ENCODE assay signal across 9 mouse cellular contexts in the genomic region with DNA sequence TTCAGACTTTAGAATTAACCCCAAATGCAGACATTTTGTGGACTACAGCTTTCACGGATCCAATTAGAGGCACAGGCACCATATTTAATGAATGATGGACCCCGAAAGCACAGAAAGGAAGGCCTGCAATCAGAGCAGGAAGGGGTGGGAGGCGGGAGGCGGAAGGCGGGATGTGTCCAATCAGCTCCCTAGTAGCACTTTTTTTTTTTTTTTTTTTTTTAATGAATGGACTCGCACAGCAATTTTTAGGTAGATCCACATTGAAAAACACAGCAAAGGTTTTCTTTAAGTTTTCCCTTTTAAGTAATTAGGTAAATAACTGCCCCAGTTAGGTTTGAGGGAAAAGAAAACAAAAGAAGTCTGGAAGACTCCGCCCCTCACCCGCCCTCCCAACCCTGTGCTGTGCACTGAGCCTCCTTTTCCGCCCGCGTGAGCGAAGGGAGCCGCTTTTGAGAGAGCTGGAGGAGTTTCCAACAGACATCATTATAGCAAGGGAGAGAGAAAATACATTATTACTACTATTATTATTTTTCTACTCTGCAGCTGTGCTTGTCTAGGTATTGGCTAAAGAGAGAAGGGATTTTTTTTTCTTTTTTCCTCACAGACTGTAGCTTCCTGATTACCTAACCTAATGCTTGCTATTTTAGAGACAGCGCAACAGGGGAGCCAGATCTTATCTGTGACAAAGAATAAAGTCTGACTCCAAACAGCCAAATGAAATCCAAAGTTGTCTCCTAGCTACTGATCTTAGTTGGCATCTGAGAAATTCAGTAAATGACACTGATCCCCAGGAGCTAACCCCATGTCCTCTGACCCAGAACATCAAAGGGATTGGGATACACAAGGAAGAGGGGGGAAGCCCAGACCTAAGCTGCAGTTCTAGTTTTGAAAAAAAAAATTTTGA.
A peak's percentile ranks its signal among the peaks of the same experiment; 100 is the strongest.
DNase-seq lines count a peak whose midpoint lies in the region; ATAC-seq and TF ChIP-seq lines count a peak whose summit lies in the region.
"Had no signal": no experiment of that assay in that cellular context is flagged by ENCODE, and none has a peak within 500 bp of the region (broad histone marks: within the 10 kb centered on the region; RNA-seq: fewer than 3 reads in every experiment).

No protein-coding gene starts in this region.

- H3K27me3 ChIP-seq in heart, embryonic 16.5 days (ENCODE audit: control insufficient read depth, insufficient read depth, low read length) = no peaks in the 10 kb centered on the region
- no peaks in the 10 kb centered on the region for H3K27me3 ChIP-seq in liver, embryonic 12.5 days (replicated peaks)

- intact Hi-C loops in gastrocnemius, adult 2 months (cut with DNase I) = no loop called here

- no peak for TF ChIP-seq CTCF in gastrocnemius, adult 2 months (IDR thresholded peaks at IDR 0.05)

- peak overlapping the region; percentile 57 for H3K4me3 ChIP-seq in gastrocnemius, adult 2 months
- peak overlapping the region; percentile 42 for H3K4me3 ChIP-seq in heart, embryonic 16.5 days (ENCODE audit: low read length)
- no peak overlapping the region for H3K4me3 ChIP-seq in liver, embryonic 12.5 days

- H3K4me2 ChIP-seq in heart, embryonic 16.5 days (ENCODE audit: low read depth, low read length) = peak overlapping the region; percentile 60
- H3K4me2 ChIP-seq in liver, embryonic 12.5 days = peak overlapping the region; percentile 38

- H3K9me3 ChIP-seq in heart, embryonic 16.5 days (replicated peaks; ENCODE audit: control insufficient read depth, low read length) = no peaks in the 10 kb centered on the region
- no peaks in the 10 kb centered on the region for H3K9me3 ChIP-seq in liver, embryonic 12.5 days (replicated peaks)

- H3K4me1 ChIP-seq in heart, embryonic 16.5 days (ENCODE audit: control insufficient read depth, insufficient read depth, low read length) = peaks cover 3% of the 10 kb centered on the region; the same call in 1 of the 2 replicates
- no peaks in the 10 kb centered on the region for H3K4me1 ChIP-seq in liver, embryonic 12.5 days

- H3K36me3 ChIP-seq in heart, embryonic 16.5 days (ENCODE audit: control insufficient read depth, insufficient read depth) = no peaks in the 10 kb centered on the region
- H3K36me3 ChIP-seq in liver, embryonic 12.5 days = no peaks in the 10 kb centered on the region
- H3K36me3 ChIP-seq: G1E had no signal

- no peak overlapping the region for H3K27ac ChIP-seq in gastrocnemius, adult 2 months
- no peak overlapping the region for H3K27ac ChIP-seq in heart, embryonic 16.5 days (ENCODE audit: low read length)
- H3K27ac ChIP-seq in liver, embryonic 12.5 days = no peak overlapping the region

- DNase-seq in gastrocnemius, adult 2 months = no peak
- no peak for DNase-seq in gastrocnemius, adult 8-10 months (ENCODE audit: low spot score in 2 of 2)
- DNase-seq in cerebellum, postnatal 14 days = peak; percentile 44 to 53
- peak; percentile 68 for DNase-seq in retina, postnatal 1 day
- no peak for DNase-seq in layer of hippocampus, postnatal 36 days

- H3K9ac ChIP-seq in heart, embryonic 16.5 days (ENCODE audit: low read length) = peak overlapping the region; percentile 52
- no peak overlapping the region for H3K9ac ChIP-seq in liver, embryonic 12.5 days

- 30% methylated on average over 14 of the region's 14 CpGs for WGBS in heart, embryonic 16.5 days
- 18% methylated on average over 14 of the region's 14 CpGs for WGBS in liver, embryonic 12.5 days (ENCODE audit: insufficient replicate concordance)

- peak; percentile 73; the same call in 1 of the 2 replicates for ATAC-seq in heart, embryonic 16.5 days (replicated peaks; ENCODE audit: extremely low read depth, insufficient read depth, low FRiP score)
- ATAC-seq in liver, embryonic 12.5 days = no peak
- ATAC-seq in monocyte, adult 5-6 weeks (replicated peaks; ENCODE audit: insufficient number of reproducible peaks, low FRiP score, low TSS enrichment, poor library complexity, severe bottlenecking) = no peak

Comparison
In these comparisons a context has a peak if more than half of its experiments do, and no peak if none do; other contexts are left out.
1. DNase-seq: peak in cerebellum, postnatal 14 days (2 of 2) and retina, postnatal 1 day (single experiment); none in gastrocnemius, adult 2 months (single experiment), gastrocnemius, adult 8-10 months (0 of 2) and layer of hippocampus, postnatal 36 days (0 of 2).